Mouse (Mus musculus): ENCODE data around the gene Rab26. TPM values are rescaled to one million over a fixed set of nuclear protein-coding genes. Genes with fewer than 3 reads are reported as not detected.

The Rab26 gene
- polyA plus RNA-seq, 1 experiment from 2014 or later, result 8.3 TPM

DNA sequence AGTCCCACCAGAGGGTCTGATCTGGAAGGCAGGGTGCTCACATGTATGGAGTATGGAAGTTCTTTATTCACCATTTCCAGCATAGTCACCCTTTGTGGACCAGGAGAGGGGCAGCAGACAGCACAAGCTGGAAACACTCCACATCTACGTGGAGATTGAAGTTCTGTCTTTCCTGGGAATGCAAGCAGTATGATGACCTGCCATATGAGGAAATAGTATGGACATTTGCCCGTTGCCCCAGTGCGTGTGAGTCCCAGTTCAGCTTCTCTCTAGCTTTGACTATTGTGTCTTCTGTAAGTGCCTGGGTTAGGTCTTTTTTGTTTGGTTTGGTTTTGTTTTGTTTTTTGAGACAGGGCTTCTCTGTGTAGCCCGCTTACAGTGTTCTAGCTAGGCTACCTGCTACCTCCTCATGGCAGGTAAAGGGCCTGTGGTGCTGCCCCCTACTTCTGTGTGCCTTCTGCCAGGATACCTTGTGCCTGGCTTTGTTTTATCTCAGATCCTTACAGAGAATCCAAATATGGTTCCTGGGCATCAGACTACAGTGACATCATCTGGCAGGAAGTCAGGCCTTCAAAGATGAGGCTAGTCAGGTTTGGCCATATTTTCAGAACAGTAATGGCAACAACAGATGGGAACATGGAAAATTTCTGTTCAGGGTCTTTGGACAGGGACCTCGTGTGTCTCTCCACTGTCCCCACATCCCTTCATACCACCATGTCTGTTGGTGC is 26.5 kb upstream of the Rab26 start:
- H3K4me3 ChIP-seq (replicated peaks), result no peak overlapping the region
- H3K36me3 ChIP-seq, result peaks cover 4% of the 10 kb centered on the region
- no peaks in the 10 kb centered on the region for H3K9me3 ChIP-seq
- H3K9ac ChIP-seq, result no peak overlapping the region
- no peak overlapping the region for H3K4me2 ChIP-seq
- 83% methylated on average over 5 of the region's 5 CpGs for WGBS
- H3K27me3 ChIP-seq (replicated peaks), result no peaks in the 10 kb centered on the region
- peaks cover 41% of the 10 kb centered on the region for H3K4me1 ChIP-seq
- no peak for ATAC-seq (ENCODE audit: insufficient read depth, low FRiP score, low read depth)
- no peak overlapping the region for H3K27ac ChIP-seq

DNA sequence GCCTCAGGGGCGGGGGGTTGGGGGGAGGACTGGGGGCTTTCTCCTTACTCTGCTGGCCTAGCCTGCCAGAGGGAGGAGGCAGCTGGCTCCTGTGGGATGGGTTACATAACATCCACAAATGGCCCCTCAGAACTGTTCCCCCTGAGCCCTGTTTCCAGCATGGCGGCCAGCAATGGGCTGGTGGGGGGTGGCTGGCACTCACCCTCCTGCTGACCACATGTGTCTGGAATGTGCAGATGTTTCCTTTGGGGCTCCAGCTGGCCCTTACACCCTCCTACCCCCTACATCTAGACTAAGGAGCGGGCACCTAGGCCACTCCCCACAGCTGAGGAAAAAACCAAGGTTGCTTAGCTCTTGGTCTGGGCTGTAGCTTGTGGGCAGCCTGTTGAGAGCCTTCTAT is 25.1 kb upstream of the Rab26 start:
- Histone ChIP-seq H3K4me3 (replicated peaks) (no peak overlapping the region), H3K9me3 (no peaks in the 10 kb centered on the region), H3K9ac (no peak overlapping the region), H3K4me1 (peaks cover 35% of the 10 kb centered on the region), H3K27ac (peak overlapping the region; percentile 81), H3K4me2 (0 out of 2 replicates have a peak overlapping the region, but pooled peaks have one; percentile 1), H3K27me3 (replicated peaks) (no peaks in the 10 kb centered on the region), H3K36me3 (no peaks in the 10 kb centered on the region)
- WGBS, result 47% methylated on average over 3 of the region's 3 CpGs
- peak; percentile 57; the same call in 1 of the 2 replicates for ATAC-seq (ENCODE audit: insufficient read depth, low FRiP score, low read depth)

DNA sequence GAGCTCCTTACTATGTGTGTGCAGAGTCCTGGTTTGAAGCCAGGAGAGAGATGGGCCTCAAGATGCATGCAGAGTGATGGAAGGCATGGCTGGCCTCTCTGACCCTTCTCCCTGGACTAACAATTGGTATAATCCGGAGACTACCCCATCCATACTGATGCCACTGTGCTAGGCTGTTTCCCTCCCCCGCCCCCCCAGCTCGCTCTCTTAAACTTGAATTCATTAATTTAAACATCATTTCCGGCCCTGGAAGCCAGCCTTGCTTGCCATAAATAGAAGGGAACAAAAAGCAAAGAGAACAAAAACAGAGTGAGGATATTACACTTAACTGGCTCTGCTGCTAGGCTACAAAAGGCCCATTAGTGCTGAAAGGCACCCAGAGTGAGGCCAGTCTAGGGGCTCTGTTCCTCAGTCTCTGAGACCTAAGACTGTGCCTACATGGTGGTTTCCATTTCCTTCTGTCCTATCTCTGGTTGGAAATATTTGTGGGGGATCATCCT is 24.6 kb upstream of the Rab26 start:
- H3K9ac ChIP-seq, result no peak overlapping the region
- H3K27me3 ChIP-seq (replicated peaks), result no peaks in the 10 kb centered on the region
- peak overlapping the region; percentile 81 for H3K27ac ChIP-seq
- H3K9me3 ChIP-seq, result no peaks in the 10 kb centered on the region
- no peaks in the 10 kb centered on the region for H3K36me3 ChIP-seq
- 36% methylated on average over 4 of the region's 4 CpGs for WGBS
- H3K4me1 ChIP-seq, result peaks cover 35% of the 10 kb centered on the region
- H3K4me3 ChIP-seq (replicated peaks), result no peak overlapping the region
- peak; percentile 56; the same call in 1 of the 2 replicates for ATAC-seq (ENCODE audit: insufficient read depth, low FRiP score, low read depth)
- H3K4me2 ChIP-seq, result 0 out of 2 replicates have a peak overlapping the region, but pooled peaks have one; percentile 11

DNA sequence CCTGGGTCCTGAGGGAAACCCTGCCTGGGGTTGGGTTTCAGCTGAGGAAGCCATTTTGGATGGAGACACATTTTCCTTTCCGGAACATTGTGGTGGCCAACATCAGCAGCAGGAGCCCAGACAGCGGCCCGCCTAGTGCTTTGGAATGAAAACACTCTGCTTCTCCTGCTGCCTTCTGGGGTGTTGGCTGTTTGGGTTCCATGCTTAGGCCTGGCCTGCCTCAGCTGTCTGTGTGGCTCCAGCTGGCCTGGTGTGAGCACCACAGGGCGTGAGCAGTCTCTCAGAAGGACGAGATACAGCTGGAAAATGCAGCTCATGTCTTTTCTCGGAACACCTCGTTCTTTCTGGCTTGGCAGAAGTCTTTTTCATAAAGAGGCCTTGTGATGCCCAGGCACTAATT is 23.1 kb upstream of the Rab26 start:
- no peaks in the 10 kb centered on the region for H3K36me3 ChIP-seq
- H3K9ac ChIP-seq, result no peak overlapping the region
- no peaks in the 10 kb centered on the region for H3K9me3 ChIP-seq
- WGBS, result 70% methylated on average over 7 of the region's 7 CpGs
- H3K4me1 ChIP-seq, result peaks cover 39% of the 10 kb centered on the region
- no peak overlapping the region for H3K4me3 ChIP-seq (replicated peaks)
- no peaks in the 10 kb centered on the region for H3K27me3 ChIP-seq (replicated peaks)
- H3K4me2 ChIP-seq, result no peak overlapping the region
- no peak; the same call in 1 of the 2 replicates for ATAC-seq (ENCODE audit: insufficient read depth, low FRiP score, low read depth)
- peak overlapping the region; percentile 81 for H3K27ac ChIP-seq

DNA sequence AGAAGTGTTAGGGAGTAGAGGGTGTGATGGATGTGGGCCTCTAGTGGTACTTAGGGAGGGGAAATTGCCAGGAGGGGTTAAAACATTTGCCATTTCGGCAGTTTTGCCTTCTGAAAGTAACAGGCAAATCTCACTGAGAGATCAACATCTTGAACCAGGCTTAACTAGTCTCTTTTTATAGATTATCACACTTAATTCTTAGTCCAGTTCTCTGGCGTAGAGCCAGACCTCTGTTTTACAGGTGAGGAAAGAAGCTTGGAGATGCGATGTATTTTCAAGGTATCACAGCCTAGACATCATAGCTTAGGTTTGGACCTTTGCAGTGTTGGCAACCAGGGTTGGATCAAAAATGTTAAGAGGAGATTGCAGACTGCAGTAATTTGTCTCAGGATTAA is 17.0 kb upstream of the Rab26 start:
- H3K9me3 ChIP-seq, result no peaks in the 10 kb centered on the region
- ATAC-seq (ENCODE audit: insufficient read depth, low FRiP score, low read depth), result no peak
- no peaks in the 10 kb centered on the region for H3K27me3 ChIP-seq (replicated peaks)
- H3K4me2 ChIP-seq, result peak overlapping the region; percentile 66
- H3K27ac ChIP-seq, result peak overlapping the region; percentile 95; the same call in 1 of the 2 replicates
- 47% methylated on average over 3 of the region's 3 CpGs for WGBS
- H3K4me1 ChIP-seq, result peaks cover 21% of the 10 kb centered on the region
- H3K9ac ChIP-seq, result peak overlapping the region; percentile 84
- H3K36me3 ChIP-seq, result no peaks in the 10 kb centered on the region
- peak overlapping the region; percentile 78 for H3K4me3 ChIP-seq (replicated peaks)

DNA sequence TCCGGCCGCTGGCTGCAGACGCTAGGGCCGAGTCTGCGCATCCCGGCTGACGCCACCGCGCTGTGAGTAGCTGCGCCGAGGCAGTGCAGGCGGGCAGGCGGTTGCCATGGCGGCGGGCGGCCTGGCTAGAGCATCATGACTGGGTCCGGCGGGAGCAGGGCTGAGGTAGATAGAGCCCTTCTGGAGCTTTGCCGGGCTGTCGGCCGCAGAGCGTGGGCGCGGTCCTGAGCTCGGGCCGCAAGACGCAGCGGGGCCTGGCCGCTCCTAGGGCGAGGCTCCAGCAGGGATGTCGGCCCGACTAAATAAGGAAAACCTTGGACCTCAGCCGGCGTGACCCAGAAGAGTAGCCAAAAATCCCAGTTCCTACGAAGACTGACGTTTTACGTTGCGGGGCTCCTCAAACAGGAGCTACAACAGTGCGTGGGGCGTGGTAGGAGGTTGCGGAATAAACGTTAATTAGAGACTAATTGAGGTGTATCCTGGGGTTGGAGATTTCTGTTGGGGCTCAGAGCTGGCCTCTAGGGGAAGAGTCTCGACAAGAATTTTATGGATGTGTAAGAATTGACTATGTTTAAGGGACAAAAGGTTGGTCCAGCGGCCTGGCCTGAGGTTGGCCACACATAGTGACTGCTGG is 16.5 kb upstream of the Rab26 start:
- peak overlapping the region; percentile 66 for H3K4me2 ChIP-seq
- peak overlapping the region; percentile 84 for H3K9ac ChIP-seq
- ATAC-seq (ENCODE audit: insufficient read depth, low FRiP score, low read depth), result peak; percentile 72
- 1% methylated on average over 44 of the region's 44 CpGs for WGBS
- peak overlapping the region; percentile 95 for H3K27ac ChIP-seq
- no peaks in the 10 kb centered on the region for H3K27me3 ChIP-seq (replicated peaks)
- H3K4me1 ChIP-seq, result peaks cover 19% of the 10 kb centered on the region
- peak overlapping the region; percentile 78 for H3K4me3 ChIP-seq (replicated peaks)
- H3K36me3 ChIP-seq, result no peaks in the 10 kb centered on the region
- no peaks in the 10 kb centered on the region for H3K9me3 ChIP-seq

DNA sequence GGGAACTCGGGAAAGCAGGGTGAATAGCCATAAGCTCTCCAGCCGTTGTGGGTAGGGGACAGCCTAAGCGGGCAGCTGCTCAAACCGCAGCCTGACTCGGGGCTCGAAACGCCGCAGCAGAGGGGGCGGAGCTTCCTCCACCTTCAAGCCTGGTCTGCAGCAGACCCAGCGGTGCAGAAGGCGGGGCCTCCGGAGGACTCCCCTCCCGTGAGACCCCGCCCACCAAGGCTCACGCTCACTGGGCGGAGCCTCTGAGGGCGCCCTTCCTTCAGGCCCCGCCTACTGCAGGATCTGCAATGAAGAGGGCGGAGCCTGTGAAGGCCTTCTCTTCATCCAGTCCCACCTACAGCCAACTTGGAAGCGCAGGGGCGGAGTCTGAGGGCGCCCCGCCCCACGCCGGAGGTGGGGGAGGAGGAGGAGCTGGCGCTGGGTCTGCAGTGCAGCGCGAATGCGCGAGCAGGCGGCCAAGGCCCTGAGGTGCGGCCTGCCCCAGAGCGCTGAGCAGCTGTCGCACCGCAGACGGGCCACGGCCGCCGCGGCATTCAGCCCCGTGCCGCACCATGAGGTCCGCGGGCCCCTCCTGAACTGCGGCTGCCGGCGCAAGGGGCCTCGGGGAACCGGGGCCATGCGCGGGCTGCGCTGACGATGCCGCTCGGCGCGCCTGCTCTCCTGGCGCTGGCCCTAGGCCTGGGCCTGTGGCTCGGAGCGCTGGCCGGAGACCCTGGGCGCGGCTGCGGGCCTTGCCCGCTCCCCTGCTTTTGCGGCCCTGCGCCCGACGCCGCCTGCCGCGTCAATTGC is 15.8 kb upstream of the Rab26 start, which contains the start of gene Pkd1:
Gene Pkd1 (plus strand): TSS at position 217 of the 798 bp plus-strand sequence.
- WGBS, result 0% methylated on average over 67 of the region's 72 CpGs
- peak; percentile 94 for ATAC-seq (ENCODE audit: insufficient read depth, low FRiP score, low read depth)
- H3K9ac ChIP-seq, result peak within 1 kb of the TSS; percentile 84

DNA sequence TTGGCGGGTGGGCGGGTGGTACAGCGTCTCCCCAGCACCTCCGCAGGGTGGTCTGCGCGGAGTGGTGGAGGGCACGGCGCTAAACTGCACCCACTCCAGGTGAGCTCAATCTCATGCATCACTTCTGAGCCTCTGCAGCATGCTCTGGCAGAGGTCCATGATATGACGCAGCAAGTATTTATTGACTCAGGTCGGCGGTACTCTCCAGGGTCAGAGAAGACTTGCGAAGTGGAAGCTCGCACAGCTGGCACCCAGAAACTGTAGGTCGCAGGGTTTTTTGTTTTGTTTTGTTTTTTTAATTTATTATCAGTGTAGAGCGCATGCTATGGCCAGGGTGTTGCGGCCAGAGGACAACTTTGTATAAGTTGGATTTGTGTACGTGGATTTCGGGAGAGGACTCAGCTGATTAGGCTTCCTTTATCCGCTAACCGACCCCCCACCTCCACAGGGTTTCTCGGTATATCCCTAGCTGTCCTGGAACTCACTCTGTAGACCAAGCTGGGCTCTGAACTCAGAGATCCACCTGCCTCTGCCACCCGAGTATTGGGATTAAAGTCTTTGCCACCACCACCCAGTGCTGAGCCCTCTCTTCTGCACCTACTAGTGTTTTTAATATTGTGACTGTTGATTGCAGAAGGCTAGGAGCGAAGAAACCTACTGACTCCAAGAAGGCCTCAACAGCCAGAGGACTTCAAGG is 15.1 kb upstream of the Rab26 start:
- Histone ChIP-seq H3K9me3 (no peaks in the 10 kb centered on the region), H3K36me3 (no peaks in the 10 kb centered on the region), H3K4me2 (peak overlapping the region; percentile 66), H3K9ac (peak overlapping the region; percentile 30; the same call in 1 of the 2 replicates), H3K4me1 (peaks cover 19% of the 10 kb centered on the region), H3K27me3 (replicated peaks) (no peaks in the 10 kb centered on the region), H3K4me3 (replicated peaks) (peak overlapping the region; percentile 78), H3K27ac (peak overlapping the region; percentile 78)
- 2% methylated on average over 23 of the region's 23 CpGs for WGBS
- ATAC-seq (ENCODE audit: insufficient read depth, low FRiP score, low read depth), result peak; percentile 6; the same call in 1 of the 2 replicates

More for the DNA sequence above, 15.8 kb upstream of the Rab26 start, which contains the start of gene Pkd1:
- peak within 1 kb of the TSS; percentile 66 for H3K4me2 ChIP-seq
- H3K27me3 ChIP-seq (replicated peaks), result no peaks in the 10 kb centered on the region
- no peaks in the 10 kb centered on the region for H3K36me3 ChIP-seq
- peak within 1 kb of the TSS; percentile 95 for H3K27ac ChIP-seq
- H3K4me1 ChIP-seq, result peaks cover 19% of the 10 kb centered on the region
- no peaks in the 10 kb centered on the region for H3K9me3 ChIP-seq
- H3K4me3 ChIP-seq (replicated peaks), result peak within 1 kb of the TSS; percentile 78

DNA sequence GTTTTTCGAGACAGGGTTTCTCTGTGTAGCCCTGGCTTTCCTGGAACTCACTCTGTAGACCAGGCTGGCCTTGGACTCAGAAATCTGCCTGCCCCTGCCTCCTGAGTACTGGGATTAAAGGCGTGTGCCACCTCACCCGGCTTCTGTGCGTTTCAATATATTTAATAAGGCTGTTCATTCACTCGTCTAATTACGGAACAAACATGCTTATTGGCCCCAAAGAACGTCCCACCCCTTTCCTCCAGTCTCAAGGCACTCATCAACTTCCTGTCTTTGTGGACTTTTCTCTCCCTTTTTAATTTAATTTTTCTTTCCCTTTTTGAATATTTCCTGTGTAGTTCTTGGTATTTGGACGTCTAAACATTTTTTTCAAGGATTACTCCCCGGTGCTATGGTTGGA is 14.4 kb upstream of the Rab26 start:
- no peaks in the 10 kb centered on the region for H3K27me3 ChIP-seq (replicated peaks)
- peak overlapping the region; percentile 78 for H3K4me3 ChIP-seq (replicated peaks)
- peak overlapping the region; percentile 78; the same call in 1 of the 2 replicates for H3K27ac ChIP-seq
- no peaks in the 10 kb centered on the region for H3K36me3 ChIP-seq
- peak overlapping the region; percentile 30; the same call in 1 of the 2 replicates for H3K9ac ChIP-seq
- no peaks in the 10 kb centered on the region for H3K9me3 ChIP-seq
- peak overlapping the region; percentile 66 for H3K4me2 ChIP-seq
- H3K4me1 ChIP-seq, result peaks cover 19% of the 10 kb centered on the region
- ATAC-seq (ENCODE audit: insufficient read depth, low FRiP score, low read depth), result no peak
- WGBS, result 22% methylated on average over 9 of the region's 9 CpGs

DNA sequence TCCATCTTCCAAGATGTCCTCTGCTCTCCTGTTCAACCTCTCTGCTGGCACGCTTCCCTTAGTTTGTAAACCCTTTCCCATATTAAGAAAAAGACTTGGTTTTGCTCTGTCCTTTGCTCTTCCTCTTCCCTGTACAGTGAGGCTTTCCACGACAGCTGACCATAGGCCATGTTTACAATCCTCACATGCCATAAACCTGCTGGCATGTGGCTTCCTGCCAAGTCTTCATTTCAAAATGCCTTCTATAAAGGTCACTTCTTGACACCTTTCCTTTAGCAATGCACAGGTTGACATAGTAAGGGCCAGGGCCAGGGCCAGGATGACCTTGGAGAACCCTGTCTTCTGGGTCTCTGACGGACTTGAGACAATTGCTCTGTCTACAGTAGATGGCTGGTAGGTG is 12.2 kb upstream of the Rab26 start:
- 67% methylated on average over 3 of the region's 3 CpGs for WGBS
- Histone ChIP-seq H3K36me3 (no peaks in the 10 kb centered on the region), H3K4me1 (0 out of 2 replicates have a peak, but pooled peaks cover 6% of the 10 kb centered on the region), H3K4me2 (no peak overlapping the region), H3K9ac (no peak overlapping the region), H3K9me3 (no peaks in the 10 kb centered on the region), H3K4me3 (replicated peaks) (no peak overlapping the region), H3K27ac (no peak overlapping the region), H3K27me3 (replicated peaks) (no peaks in the 10 kb centered on the region)
- ATAC-seq (ENCODE audit: insufficient read depth, low FRiP score, low read depth), result no peak

DNA sequence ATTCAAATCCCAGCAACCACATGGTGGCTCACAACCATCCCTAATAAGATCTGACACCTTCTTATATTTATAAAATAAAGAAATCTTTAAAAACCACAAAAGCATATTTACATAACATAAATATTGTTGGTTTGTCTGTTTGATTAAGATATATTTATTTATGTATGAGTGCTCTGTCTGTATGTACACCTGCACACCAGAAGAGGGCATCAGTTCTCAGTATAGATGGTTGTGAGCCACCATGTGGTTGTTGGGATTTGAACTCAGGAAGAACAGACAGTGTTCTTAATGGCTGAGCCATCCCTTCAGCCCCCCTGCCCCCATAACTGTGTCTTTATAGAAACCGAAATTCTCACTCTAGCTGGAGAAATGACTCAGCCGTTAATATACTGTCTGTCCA is 11.2 kb upstream of the Rab26 start:
- no peak for ATAC-seq (ENCODE audit: insufficient read depth, low FRiP score, low read depth)
- Histone ChIP-seq H3K27me3 (replicated peaks) (no peaks in the 10 kb centered on the region), H3K4me3 (replicated peaks) (no peak overlapping the region), H3K27ac (no peak overlapping the region), H3K9ac (no peak overlapping the region), H3K4me1 (no peaks in the 10 kb centered on the region), H3K9me3 (no peaks in the 10 kb centered on the region), H3K4me2 (no peak overlapping the region), H3K36me3 (no peaks in the 10 kb centered on the region)
- 74% methylated on average over 2 of the region's 2 CpGs for WGBS
